Mouse (Mus musculus): ENCODE results near the gene Ttyh2. TPM values are rescaled to one million over a fixed set of nuclear protein-coding genes. Genes with fewer than 3 reads are reported as not detected.
A peak's percentile ranks its signal among the peaks of the same experiment; 100 is the strongest.

Ttyh2 gene
- total RNA-seq (2021) = 10 to 100 TPM; 21.7 TPM

DNA sequence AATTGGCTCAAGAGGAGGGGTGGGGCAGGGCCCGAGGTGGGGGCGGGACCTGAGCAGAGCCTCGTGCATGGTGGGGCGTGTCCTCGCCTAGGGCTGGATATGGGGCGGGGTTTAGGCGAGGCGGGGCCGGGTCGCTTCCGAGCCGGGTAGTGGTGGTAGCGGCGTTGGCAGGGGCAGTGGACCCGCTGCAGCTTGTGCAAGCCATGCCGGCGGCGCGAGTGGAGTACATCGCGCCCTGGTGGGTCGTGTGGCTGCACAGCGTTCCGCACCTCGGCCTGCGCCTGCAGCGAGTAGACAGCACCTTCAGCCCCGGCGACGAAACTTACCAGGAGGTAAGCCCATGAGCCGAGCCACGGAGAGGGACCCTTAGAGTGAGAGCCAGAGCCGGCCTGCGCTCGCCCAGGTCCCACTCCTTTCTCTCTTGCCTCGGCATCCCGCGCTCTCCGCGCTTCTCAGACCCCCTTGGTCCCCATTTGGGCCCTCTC, at the start of gene Ttyh2:
Gene Ttyh2 (plus strand): TSS at position 91 of the 485 bp plus-strand sequence.
- DNase-seq (ENCODE audit: extremely low spot score in 1 of 2, low spot score in 2 of 2) = peak; percentile 37 to 92
- intact Hi-C loops (cut with DNase I) = loop anchor here (5.0 kb wide), 1 partner anchor 112 kb away; no protein-coding TSS in a partner anchor

DNA sequence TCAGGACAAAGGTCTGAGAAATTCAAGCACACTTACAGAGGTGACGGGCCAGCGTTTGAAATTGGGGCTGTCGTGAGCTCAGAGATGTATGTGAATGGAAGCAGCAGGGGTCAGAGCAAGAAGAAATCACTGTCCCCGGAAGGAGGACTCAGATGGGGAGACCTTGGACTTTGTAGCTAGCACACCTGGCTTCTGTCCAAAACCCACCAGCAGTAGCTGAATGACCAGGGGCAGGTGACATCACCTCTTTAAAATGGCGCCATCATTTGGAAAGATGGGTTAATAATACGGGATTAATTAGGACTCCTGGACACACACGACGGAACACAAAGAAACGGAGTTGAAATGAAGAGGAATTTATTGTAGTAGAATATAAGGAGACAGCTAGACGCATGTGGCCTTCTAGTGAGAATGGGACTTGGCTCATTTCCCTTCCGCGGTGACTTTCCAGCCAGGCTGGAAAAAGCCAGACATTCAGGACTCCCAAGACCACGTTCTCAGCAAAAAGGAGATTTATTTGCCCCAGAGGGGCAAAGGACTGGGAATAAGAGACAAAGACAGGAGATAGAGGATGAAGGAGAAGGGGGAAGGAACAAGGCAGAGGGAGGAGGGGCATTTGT, 49.0 kb upstream of the Ttyh2 start:
- intact Hi-C loops (cut with DNase I) = no loop called here
- no peak for DNase-seq (ENCODE audit: extremely low spot score in 1 of 2, low spot score in 2 of 2)

DNA sequence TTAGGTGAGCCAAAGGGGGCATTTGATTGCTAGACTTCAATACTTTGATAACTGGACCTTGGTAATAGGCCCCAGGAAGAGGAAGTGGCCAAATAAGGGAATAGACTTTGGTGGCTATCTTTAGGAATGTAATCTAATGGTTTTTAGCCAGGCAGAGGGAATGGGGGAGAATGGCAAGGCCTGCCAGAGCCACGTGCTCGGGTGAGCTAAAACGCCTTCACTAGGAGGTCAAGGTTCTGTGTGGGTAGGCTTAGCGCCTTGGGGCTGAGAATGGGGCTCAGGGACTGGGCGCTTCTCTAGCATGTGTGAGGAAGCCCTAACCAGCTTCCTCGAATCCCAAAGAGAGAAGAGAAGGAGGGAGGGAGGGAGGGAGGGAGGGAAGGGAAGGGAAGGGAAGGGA, 48.2 kb upstream of the Ttyh2 start:
- intact Hi-C loops (cut with DNase I) = no loop called here
- no peak for DNase-seq (ENCODE audit: extremely low spot score in 1 of 2, low spot score in 2 of 2)

DNA sequence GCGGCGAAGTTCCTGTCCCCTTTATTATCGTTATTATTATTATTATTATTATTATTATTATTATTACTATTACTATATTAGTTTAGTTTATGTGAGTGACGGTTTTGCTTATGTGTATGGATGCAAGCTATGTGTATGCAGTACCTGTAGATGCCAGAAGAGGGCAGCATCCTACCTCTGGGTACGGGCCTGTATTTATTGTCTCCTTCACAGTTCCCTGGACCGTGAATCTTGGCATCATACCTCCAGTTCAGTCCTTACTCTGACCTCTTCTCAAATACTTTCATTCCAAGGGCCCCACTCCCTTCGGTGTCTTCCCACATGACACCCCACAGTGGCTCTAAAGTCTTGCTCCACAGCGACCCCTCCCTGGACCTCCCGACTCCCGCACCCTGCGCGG, 47.2 kb upstream of the Ttyh2 start:
- DNase-seq (ENCODE audit: extremely low spot score in 1 of 2, low spot score in 2 of 2) = no peak
- intact Hi-C loops (cut with DNase I) = no loop called here

DNA sequence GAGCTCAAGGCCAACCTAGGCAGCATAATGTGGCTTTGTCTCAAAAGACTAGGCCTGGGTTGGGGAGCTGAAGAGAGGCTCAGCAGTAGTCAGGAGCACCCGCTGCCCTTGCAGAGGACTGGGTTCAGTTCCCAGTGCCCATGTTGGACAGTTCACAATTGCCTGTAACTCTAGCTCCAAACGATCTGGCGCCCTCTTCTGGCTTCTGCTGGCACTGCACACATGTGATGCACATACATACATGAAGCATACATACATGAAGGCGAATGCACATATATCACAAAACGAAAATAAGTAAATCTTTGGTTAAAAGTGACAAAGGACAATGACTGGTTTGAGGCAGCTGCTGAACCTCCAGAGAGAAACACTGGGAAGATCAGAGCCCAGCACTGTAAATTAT, 45.2 kb upstream of the Ttyh2 start:
- DNase-seq (ENCODE audit: extremely low spot score in 1 of 2, low spot score in 2 of 2) = no peak
- intact Hi-C loops (cut with DNase I) = loop anchor here (5.0 kb wide), 1 partner anchor 563 kb away; the partner anchor contains the start of gene Sdk2

DNA sequence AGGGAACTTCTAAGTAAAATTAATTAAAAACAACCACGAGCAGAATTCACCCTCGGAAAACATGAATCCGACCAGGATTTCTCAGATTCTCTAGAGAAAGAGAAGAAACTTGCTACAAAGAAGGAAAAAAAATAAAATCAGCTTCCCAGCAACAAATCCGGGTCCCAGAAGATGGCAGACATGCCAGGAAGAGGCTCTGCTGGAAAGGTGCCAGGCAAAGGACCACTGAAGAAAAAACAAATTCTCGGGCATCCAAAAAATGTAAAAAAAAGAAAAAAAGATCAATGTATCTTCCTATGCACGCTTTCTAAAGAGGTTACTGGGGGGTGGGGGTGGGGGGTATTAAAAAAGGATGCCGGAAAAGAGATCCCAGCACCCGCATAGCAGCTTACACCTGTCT, 43.0 kb upstream of the Ttyh2 start:
- DNase-seq (ENCODE audit: extremely low spot score in 1 of 2, low spot score in 2 of 2) = no peak
- intact Hi-C loops (cut with DNase I) = loop anchor here (5.0 kb wide), 1 partner anchor 565 kb away; the partner anchor contains the start of gene Sdk2

DNA sequence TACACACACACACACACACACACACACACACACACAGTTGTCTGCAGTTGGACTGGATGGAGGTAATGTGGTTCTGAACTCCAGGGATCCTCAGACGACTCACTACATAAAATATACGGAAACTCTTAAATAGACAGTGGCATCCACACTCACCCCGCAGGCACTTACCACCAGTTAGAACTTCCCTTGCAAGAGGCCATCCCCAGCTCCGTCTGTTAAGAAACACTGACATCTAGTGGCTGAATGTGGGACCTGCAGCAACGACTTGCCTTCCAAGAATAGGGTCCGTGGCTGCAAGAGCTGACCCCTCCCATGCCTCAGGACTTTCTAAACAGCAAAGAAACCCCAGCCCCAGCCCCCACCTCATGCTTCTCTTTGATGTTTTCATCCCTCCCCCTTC, 38.9 kb upstream of the Ttyh2 start:
- peak; percentile 85 to 88 for DNase-seq (ENCODE audit: extremely low spot score in 1 of 2, low spot score in 2 of 2)
- intact Hi-C loops (cut with DNase I) = loop anchor here (2.0 to 5.0 kb wide), 3 partner anchors 113 to 934 kb away; no protein-coding TSS in a partner anchor

DNA sequence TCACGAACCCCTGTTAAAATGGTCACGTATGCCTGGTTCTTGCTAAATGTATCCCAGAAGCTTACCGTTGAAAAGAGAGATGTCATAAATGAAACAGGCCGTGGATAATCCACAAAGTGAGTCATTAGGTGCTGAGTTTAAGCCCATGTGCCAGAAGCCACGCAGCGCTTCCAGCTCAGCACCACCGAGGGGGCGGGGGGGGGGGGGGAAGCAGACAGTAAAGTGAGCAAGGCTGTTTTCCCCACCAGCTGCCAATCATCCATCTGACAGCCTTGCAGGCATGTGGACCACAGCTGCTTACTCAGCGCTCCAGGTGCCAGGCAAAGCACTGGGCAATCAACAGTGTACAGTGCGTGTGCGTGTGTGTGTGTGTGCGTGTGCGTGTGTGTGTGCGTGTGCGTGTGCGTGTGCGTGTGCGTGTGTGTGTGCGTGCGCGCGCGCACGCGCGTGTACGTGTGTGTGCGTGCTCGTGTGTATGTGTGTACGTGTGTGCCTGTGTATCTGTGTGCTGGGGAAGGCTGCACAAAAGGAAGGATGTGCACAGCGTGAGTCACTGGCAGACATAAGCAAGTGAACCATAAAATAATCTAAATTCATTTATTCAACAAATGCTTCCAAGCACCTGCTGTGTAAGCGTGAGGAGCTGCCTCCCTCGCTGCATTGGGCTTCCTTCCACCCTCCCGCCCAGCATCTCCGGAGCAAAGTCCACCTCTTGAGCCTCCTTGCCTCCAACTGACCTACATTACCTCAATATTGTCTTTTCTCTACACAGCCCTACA, 38.3 kb upstream of the Ttyh2 start:
- peak in 1 of 2 experiments; percentile 54 for DNase-seq (ENCODE audit: extremely low spot score in 1 of 2, low spot score in 2 of 2)
- intact Hi-C loops (cut with DNase I) = loop anchor here (2.0 to 5.0 kb wide), 3 partner anchors 114 to 935 kb away; no protein-coding TSS in a partner anchor

DNA sequence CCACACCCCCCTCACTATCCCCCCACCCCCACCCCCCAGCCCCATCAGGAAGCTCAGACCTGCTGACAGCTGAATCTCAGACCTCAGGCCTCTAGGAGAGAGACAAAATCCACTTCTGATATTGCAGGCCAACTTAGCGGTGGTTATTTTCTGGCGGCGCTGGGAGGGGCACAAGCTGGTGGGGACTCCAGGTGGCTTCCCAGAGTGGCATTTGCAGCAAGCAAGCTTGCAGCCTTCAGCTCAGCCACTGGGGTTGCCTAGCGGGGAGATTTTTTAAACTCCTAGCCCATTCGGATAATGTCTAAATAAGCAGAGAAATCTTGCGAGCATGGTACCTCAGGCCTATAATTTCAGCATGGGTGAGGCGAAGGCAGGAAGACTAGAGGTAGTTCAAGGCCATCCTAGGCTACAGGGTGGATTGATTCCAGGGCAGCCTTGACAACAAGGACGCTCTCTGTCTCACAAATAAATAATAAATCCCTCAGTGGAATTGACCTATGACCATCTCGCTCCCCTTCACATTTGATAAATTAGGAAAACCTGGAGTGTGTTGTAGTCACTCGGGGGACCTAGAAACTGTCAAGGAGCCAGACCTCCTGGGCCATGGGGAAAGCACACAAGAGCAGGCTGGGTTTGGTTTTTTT, 36.5 kb upstream of the Ttyh2 start:
- intact Hi-C loops (cut with DNase I) = loop anchor here (5.0 kb wide), 2 partner anchors 771 to 936 kb away; no protein-coding TSS in a partner anchor
- no peak for DNase-seq (ENCODE audit: extremely low spot score in 1 of 2, low spot score in 2 of 2)

DNA sequence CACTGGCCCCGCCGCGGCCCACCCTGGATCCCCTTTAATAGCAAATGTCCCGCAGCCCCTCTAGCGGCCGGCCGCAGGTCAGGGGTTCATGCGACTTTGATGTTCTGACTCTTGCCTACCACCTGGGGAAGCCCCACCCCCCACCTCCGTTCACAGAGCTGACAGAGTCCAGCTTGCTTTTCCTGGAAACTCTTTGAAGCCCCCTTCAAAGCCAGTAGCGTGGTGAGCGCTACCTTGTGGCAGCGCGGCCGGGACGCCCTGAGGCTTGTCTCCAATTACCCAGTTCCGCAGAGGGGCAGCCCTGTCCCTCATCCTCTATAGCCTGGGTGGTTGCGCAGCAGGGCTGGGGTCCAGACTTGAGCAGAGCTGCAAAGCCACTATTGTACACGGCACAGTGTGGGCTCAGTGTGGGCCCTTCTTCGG, 35.5 kb upstream of the Ttyh2 start:
- intact Hi-C loops (cut with DNase I) = loop anchor here (5.0 kb wide), 2 partner anchors 772 to 937 kb away; no protein-coding TSS in a partner anchor
- DNase-seq (ENCODE audit: extremely low spot score in 1 of 2, low spot score in 2 of 2) = peak in 1 of 2 experiments; percentile 88

DNA sequence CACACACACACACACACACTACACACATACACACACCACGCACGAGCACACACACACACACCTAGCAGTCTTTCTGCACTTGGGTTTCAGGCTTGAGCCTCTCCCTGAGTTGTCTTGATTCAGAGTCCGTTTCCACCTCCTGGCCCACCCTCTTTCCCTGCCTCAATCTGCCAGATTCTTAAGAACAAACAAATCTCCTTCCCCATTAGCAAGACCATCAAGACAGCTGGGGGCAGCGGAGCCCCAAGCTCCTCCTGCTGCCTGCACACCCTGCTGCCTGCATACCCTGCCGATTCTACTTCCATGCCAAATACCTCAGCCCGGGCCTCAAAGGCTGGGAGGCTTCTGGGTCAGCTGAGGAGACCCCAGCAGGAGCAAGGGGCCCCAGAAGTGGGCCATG, 34.6 kb upstream of the Ttyh2 start:
- intact Hi-C loops (cut with DNase I) = no loop called here

DNA sequence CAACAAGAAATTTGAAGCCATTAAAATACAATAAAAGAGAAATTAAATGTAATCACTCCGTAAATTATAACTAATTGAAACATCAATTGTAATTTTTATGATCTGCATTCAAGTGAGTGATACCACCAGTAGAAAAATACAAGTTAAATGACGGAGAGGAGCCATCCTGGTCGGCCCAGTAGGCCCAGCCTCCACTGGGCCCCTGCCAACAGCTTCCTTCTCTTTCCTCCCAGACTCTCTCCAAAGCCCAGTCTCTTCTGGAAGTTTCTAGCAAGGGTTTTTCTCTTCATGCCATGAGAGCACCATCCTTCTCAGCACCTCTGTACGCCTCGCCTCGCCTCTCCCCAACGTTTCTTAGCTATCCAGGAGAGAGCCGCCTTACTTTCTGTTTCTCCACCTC, 34.1 kb upstream of the Ttyh2 start:
- DNase-seq (ENCODE audit: extremely low spot score in 1 of 2, low spot score in 2 of 2) = no peak
- intact Hi-C loops (cut with DNase I) = no loop called here

More for the DNA sequence above, 34.6 kb upstream of the Ttyh2 start:
- DNase-seq (ENCODE audit: extremely low spot score in 1 of 2, low spot score in 2 of 2) = no peak

DNA sequence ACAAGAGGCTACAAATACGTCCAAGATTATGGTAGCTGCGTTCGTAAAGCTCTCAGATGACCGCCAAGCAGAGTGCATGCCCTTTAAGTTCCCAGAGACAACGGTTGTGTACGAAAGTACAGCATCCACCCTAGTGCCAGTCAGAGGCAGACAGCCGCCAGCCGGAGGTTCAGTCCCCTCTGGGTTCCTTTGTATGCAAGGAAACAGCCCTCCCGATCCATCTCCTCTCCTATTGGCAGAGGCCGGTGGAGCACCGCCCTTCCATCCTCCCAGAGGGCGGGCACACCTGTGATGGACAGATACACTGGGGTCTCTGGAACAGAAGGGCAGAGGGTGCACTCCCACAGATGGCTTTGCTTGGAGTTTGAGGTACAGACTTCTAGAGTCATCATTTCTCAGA, 33.0 kb upstream of the Ttyh2 start:
- no peak for DNase-seq (ENCODE audit: extremely low spot score in 1 of 2, low spot score in 2 of 2)
- intact Hi-C loops (cut with DNase I) = no loop called here

DNA sequence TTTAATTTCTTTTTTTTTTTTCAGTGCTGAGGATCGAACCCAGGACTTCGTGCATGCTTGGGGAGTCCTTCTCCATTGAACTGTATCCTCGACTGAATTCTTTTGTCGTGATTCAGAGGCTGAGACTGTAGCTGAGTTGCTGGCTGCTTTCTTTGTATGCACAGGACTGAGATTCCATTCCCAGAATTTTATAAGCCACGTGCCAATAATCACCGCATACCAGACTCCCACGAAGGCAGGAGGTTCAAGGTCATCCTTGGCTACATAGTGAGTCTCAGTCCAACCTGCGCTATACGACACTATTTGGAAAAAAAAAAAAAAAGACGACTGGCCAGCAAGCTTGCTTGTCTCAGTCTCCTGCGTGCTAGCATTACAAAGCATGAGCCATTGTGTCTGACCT, 32.3 kb upstream of the Ttyh2 start:
- intact Hi-C loops (cut with DNase I) = no loop called here

DNA sequence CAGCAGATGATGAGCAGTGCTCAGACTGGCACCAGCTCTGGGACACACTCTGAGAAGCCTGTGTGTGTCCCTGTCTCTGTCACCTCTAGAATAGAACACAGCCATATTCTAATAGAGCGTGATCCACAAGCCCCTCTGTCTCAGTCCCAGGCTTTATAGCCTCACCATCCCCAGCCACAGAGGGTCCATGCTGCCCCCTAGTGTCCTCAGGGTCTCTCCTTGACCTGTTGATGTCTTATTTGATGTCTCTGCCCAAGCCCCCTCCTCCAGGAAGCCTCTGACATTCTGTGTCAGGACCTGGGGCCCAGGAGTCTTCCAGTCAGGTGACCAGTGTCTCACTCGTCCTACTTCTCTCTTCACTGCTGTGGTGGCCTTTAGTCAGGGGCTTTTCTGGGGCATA, 31.1 kb upstream of the Ttyh2 start:
- no peak for DNase-seq (ENCODE audit: extremely low spot score in 1 of 2, low spot score in 2 of 2)
- intact Hi-C loops (cut with DNase I) = no loop called here

More for the DNA sequence above, 32.3 kb upstream of the Ttyh2 start:
- no peak for DNase-seq (ENCODE audit: extremely low spot score in 1 of 2, low spot score in 2 of 2)

DNA sequence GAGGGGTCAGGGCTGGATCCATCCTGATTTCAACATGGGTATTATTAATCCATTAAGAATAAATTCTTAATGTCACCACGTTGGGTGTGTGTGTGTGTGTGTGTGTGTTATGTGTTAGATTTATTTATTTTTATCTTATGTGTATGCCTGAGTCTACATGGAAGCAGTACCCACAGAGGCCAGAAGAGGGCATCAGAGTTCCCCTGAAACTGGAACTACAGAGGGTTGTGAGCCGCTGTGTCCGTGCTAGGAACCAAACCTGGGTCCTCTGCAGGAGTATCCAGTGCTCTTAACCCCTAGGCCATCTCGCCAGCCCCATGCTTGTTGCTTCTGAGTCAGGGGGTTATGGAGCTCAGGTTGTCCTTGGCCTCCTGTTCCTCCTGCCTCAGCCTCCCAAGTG, 25.7 kb upstream of the Ttyh2 start:
- no peak for DNase-seq (ENCODE audit: extremely low spot score in 1 of 2, low spot score in 2 of 2)
- intact Hi-C loops (cut with DNase I) = no loop called here

DNA sequence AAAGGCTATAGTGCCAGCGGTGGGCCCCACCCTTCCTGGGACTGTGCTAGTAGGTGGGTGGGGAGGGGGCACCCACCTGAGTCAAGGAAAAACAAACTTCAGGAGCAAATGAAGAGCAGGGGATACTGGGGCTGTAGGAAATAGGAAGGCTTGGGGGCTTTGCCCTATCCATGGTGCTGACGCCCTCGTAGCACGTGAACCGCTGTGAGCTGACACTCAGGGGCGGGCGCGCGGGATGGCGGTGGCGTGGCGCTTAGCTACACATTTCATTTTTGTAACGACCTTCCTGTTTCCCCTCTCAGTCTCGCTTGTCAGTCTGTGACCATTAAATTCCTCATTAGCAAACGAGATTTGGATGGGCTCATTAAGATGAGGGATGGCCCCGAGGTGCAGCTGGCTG, 22.7 kb upstream of the Ttyh2 start:
- no peak for DNase-seq (ENCODE audit: extremely low spot score in 1 of 2, low spot score in 2 of 2)
- intact Hi-C loops (cut with DNase I) = no loop called here

DNA sequence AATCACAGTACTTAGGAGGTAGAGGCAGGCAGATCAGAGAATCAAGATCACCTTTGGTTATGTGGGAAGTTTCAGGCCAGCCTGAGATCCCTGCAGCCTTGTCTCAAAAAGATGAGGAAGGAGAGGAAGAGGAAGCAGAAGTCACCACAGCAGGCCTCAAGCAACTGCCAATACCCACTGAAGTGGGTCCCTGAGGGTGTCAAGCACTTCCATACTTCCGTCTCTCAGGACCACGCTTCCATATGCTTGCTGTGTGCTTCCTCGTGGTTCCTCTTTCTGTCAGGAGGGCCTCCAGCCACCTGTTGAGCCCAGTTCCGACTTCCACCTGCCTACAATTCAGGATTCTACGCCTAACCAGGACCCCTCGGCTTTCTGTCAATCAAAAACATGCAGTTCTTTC, 21.6 kb upstream of the Ttyh2 start:
- intact Hi-C loops (cut with DNase I) = no loop called here
- no peak for DNase-seq (ENCODE audit: extremely low spot score in 1 of 2, low spot score in 2 of 2)

DNA sequence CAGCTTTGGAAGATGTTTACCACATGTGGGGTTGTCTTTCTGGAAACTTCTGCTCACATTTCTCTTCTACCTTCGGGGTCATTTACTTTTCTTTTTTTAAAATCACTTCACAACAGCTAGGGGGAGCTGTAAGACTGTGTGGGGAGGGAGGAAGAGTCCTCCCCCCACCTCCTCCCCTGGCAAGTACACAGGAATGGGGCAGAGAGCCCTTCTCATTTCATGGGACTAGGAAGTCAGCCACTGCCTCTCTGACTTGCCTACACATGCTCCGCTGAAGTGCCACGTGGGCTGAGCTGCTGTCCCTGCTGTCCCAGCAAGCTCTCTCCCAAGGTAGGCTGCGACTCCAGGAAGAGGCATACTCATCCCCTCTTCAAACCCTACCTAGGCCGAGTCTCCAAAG, 20.7 kb upstream of the Ttyh2 start:
- intact Hi-C loops (cut with DNase I) = no loop called here
- no peak for DNase-seq (ENCODE audit: extremely low spot score in 1 of 2, low spot score in 2 of 2)
